Mouse (Mus musculus) midbrain, embryonic 10.5 days (tissue): ENCODE data around the gene Rad23a. TPM values are rescaled to one million over a fixed set of nuclear protein-coding genes. Genes with fewer than 3 reads are reported as not detected.

Experiments
- DNase-seq: peaks from one replicate; pipeline ENCODE4 v3.0.0-alpha.2; 2017; ENCODE audit warnings: low spot score
- H3K27ac ChIP-seq: fragments of 300-500 bp; sonication (generic); replicated peaks from 2 replicates; pipeline ENCODE4 v1.5.1; 2016; ENCODE audit warnings: mild to moderate bottlenecking
- H3K27me3 ChIP-seq: fragments of 300-500 bp; sonication (generic); 2 replicates; pipeline ENCODE4 v1.6.1; 2016; ENCODE audit warnings: low read depth, mild to moderate bottlenecking; ENCODE audit not compliant: poor library complexity, severe bottlenecking
- H3K36me3 ChIP-seq: fragments of 300-500 bp; sonication (generic); 2 replicates; pipeline ENCODE4 v1.6.1; 2016; ENCODE audit warnings: mild to moderate bottlenecking, moderate library complexity
- H3K4me1 ChIP-seq: fragments of 300-500 bp; sonication (generic); 2 replicates; pipeline ENCODE4 v1.6.1; 2016
- H3K4me3 ChIP-seq: fragments of 300-500 bp; sonication (generic); 2 replicates; pipeline ENCODE4 v1.5.1; 2016; ENCODE audit warnings: mild to moderate bottlenecking, moderate library complexity
- H3K9me3 ChIP-seq: fragments of 300-500 bp; sonication (generic); replicated peaks from 2 replicates; pipeline ENCODE4 v1.6.1; 2016; ENCODE audit warnings: mild to moderate bottlenecking
- WGBS: fragments of 180-500 bp; shearing (Covaris S2); methylation state at CpG from one replicate; pipeline ENCODE4 v1.1.7; 2016; 5-methylcytosine and 5-hydroxymethylcytosine counted together
- polyA plus RNA-seq: library from polyadenylated mRNA; unstranded; fragments of >200 nt; fragmentation: Nextera tagmentation; extraction: Ambion mirVana; gene quantifications from 2 replicates; pipeline ENCODE4 v1.2.1, GENCODE M21; 2016

The Rad23a gene
- polyA plus RNA-seq, 1 experiment from 2014 or later = 124 TPM

DNA sequence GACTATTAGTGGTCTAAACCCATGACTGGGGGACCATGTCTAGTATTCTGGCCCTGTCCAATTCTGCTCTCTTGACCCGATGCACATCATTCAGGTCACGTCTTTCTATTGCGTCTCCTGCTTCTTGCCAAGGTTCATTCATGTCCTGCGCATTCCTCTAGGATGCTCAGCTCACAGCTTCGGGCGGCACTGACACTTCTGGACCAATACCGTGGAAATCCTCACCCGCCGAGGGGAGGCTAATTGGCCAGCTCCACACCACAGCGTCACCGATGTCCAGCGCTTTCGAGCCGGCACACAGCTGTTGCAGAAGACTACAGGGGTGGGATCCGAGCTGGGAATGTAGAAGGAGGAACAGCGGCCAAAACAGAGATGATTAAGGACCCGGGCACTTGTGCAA lies 24.3 kb downstream of the Rad23a start:
- Histone ChIP-seq H3K27me3 (peaks cover 61% of the 10 kb centered on the region), H3K36me3 (no peaks in the 10 kb centered on the region), H3K4me1 (peaks cover 35% of the 10 kb centered on the region), H3K4me3 (no peak overlapping the region), H3K27ac (no peak overlapping the region), H3K9me3 (no peaks in the 10 kb centered on the region)
- WGBS = 74% methylated on average over 17 of the region's 17 CpGs
- no peak for DNase-seq

DNA sequence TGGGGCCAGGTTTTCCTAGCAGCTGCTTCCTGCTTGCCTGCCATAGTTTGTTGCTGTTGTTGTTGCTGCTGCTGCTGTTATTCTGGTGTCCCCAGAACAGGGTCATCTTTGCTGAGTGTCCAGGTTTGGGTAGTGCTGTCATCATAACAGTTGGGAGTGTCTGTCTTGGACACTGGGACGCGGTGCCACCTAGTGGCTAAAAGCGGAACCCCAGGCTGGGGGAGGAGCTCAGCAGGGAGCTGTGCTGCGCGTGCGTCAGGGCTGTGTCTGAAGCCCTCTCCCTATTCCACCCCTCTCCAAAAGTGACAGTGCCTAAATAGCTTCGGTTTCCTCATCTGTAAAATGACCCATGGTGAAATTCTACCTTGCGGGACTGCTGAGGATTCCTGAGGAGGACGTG lies 24.9 kb downstream of the Rad23a start:
- H3K36me3 ChIP-seq = no peaks in the 10 kb centered on the region
- no peaks in the 10 kb centered on the region for H3K9me3 ChIP-seq
- 9% methylated on average over 9 of the region's 9 CpGs for whole genome bisulfite sequencing
- H3K4me3 ChIP-seq = no peak overlapping the region
- H3K4me1 ChIP-seq = peaks cover 41% of the 10 kb centered on the region
- peak; percentile 92 for DNase-seq
- peaks cover 66% of the 10 kb centered on the region for H3K27me3 ChIP-seq
- no peak overlapping the region for H3K27ac ChIP-seq

DNA sequence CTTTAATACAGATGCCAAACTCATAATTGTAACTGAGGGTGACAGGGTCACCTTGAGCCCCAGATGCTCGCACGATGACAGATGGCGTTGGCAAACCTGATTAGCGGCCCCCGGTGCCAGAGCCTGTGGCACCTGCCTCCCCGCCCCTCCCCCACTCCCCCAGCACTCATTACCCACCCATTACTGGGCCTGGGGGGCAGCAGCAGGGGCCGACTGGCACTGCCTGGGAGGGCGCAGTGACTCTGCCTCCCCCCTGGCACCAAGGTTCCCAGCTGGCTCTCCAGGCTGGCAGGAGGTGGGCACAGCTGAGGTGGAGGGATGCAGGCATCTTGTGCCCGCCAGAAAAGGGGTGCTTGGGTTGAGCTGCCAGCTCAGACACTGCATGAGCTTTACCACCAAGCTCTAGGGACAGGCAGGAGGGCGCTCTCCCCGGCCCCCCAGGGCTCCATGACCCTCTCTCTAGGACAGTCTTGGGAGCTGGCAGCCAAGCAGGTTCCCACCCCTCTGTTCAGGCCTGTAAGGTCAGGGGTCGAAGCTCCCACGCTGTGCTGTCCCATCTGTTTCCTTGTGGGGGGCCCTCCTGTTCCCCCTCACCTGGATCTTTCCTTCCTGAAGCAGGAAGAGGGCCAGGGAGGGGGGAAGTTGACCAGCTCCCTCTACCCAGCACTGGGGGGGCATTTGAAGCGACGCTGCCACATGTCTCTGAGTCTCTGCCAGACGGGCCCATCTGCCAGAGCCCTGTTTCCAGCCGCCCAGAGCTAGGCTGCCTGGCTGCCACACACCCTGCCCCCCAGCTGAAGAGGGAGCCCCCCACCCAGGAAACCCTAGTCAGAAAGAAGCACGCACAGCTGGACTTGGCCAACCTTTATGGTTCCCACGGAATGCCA lies 25.7 kb downstream of the Rad23a start:
- peaks cover 73% of the 10 kb centered on the region for H3K27me3 ChIP-seq
- peaks cover 42% of the 10 kb centered on the region for H3K4me1 ChIP-seq
- no peaks in the 10 kb centered on the region for H3K9me3 ChIP-seq
- WGBS = 52% methylated on average over 19 of the region's 19 CpGs
- no peak for DNase-seq
- no peaks in the 10 kb centered on the region for H3K36me3 ChIP-seq
- H3K4me3 ChIP-seq = peak overlapping the region; percentile 21; the same call in 1 of the 2 replicates
- H3K27ac ChIP-seq = 0 out of 2 replicates have a peak overlapping the region, but pooled peaks have one; percentile 4

DNA sequence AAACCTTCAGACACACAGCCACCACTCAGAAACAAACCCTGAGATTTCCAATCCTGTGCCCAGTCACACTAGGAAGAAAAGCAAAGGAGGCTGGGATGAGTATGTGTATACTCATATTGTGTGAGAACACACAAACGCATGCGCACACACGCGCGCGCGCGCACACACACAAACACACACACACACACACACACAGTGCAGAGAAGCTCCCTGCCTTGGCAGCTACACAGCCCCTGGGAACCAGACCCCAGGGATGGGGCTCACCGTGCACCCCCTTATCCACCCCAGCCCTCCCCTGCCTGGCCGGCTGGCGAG lies 26.3 kb downstream of the Rad23a start:
- H3K27ac ChIP-seq = 0 out of 2 replicates have a peak overlapping the region, but pooled peaks have one; percentile 4
- peaks cover 79% of the 10 kb centered on the region for H3K27me3 ChIP-seq
- H3K4me3 ChIP-seq = no peak overlapping the region
- DNase-seq = no peak
- peaks cover 48% of the 10 kb centered on the region for H3K4me1 ChIP-seq
- H3K9me3 ChIP-seq = no peaks in the 10 kb centered on the region
- WGBS = 88% methylated on average over 11 of the region's 11 CpGs
- H3K36me3 ChIP-seq = no peaks in the 10 kb centered on the region

DNA sequence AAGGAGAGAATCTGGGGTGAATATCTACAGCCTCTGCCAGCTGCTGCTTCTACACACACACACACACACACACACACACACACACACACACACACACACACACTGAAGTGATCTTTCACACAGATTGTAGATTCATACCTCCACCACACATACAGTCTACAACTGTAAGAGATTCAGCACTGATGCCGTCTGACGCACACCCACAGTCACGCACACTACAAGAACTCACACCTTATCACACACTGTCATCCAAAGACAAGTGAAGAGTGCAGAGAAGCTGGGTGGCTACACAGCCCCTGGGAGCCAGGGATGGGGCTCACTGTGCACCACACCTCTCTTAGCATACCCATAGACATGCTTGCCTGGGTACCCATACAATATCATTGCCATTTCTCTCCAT lies 26.6 kb downstream of the Rad23a start:
- 92% methylated on average over 3 of the region's 3 CpGs for WGBS
- Histone ChIP-seq H3K36me3 (no peaks in the 10 kb centered on the region), H3K4me1 (peaks cover 48% of the 10 kb centered on the region)

DNA sequence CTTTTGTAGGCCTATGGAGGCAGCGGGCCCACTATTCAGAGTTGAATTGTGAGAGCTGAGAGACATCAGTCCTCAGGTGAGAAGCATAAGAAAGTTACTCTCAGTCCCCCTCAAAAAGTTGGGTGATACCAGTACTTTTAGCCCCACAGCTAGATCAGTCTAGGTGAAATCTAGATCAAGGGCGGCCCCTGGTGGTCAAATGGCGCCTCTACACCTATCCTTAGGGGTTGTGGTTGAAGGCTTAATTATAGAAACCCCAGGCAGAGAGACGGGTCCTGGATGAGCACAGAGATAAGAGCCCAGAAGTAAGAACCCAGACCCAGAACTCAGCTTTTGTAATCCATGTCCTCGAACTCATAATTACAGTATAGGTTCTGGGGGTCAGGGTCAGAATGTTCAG lies 27.4 kb downstream of the Rad23a start:
- Histone ChIP-seq H3K27me3 (peaks cover 90% of the 10 kb centered on the region), H3K36me3 (no peaks in the 10 kb centered on the region), H3K27ac (no peak overlapping the region), H3K9me3 (no peaks in the 10 kb centered on the region), H3K4me3 (no peak overlapping the region), H3K4me1 (peaks cover 48% of the 10 kb centered on the region)
- 2% methylated on average over 5 of the region's 5 CpGs for WGBS
- peak; percentile 85 for DNase-seq

More for the DNA sequence above, 26.6 kb downstream of the Rad23a start:
- H3K4me3 ChIP-seq = no peak overlapping the region
- H3K27ac ChIP-seq = no peak overlapping the region
- no peaks in the 10 kb centered on the region for H3K9me3 ChIP-seq
- no peak for DNase-seq
- H3K27me3 ChIP-seq = peaks cover 82% of the 10 kb centered on the region

DNA sequence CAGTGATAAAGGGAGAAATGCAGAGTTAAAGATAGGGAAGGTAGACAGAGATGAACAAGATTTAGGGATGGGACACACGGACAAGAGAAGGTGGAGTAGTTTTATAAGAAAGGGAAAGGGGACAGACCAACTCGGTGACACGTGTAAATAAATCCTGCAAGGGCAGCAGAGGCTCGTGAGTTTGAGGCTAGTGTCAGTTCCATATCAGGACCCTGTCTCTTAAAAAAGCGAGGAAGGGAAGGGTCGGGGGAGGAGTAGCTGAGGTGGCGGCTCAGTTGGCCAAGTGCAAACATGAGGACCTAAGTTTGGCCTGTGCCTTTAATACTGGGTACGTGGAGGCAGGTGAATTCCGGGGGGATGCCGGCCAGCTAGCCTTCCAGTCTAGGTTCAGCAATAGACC lies 29.2 kb downstream of the Rad23a start:
- H3K4me3 ChIP-seq = peak overlapping the region; percentile 45
- DNase-seq = no peak
- H3K36me3 ChIP-seq = no peaks in the 10 kb centered on the region
- peaks cover under 1% of the 10 kb centered on the region; the same call in 1 of the 2 replicates for H3K9me3 ChIP-seq
- peaks cover 48% of the 10 kb centered on the region for H3K4me1 ChIP-seq
- H3K27me3 ChIP-seq = peaks cover 99% of the 10 kb centered on the region
- H3K27ac ChIP-seq = peak overlapping the region; percentile 76
- WGBS = 15% methylated on average over 10 of the region's 10 CpGs

DNA sequence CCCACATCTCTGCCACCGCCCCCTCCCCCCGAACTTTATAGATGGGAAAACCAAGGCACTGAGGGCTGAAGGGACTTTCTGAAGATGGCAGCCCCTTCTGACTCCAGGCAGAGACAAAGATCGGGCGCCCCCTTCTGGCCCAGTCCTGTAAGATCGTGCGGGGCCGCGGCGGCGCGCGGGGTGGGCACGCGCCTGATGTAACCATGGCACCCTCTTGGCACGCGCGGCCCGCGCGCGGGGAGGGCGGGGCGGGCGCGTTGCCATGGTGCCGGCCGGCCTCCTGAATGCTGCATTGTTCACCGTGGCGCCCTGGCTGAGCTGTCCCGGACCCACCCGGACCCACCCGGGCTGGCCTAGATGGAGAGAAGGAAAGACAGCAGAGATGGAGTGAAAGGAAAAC lies 29.6 kb downstream of the Rad23a start:
- H3K4me1 ChIP-seq = peaks cover 48% of the 10 kb centered on the region
- peaks cover 4% of the 10 kb centered on the region; the same call in 1 of the 2 replicates for H3K9me3 ChIP-seq
- H3K36me3 ChIP-seq = no peaks in the 10 kb centered on the region
- DNase-seq = peak; percentile 95
- peaks cover 99% of the 10 kb centered on the region for H3K27me3 ChIP-seq
- H3K4me3 ChIP-seq = peak overlapping the region; percentile 45
- 1% methylated on average over 32 of the region's 32 CpGs for WGBS
- H3K27ac ChIP-seq = peak overlapping the region; percentile 76

DNA sequence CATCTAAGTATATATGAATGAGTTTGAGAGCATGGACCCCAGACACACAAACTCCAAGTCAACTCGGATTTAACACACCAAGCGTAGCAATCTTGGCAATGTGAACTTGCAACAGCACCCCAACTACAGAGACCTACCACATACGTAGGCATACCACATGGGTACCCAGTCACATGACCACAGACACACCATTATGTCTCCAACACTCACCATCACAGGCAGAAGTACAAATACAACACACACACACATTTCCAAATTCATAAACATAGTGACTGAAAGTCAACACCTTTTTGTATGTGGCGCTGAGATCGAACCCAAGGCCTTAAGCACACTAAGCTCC lies 30.6 kb downstream of the Rad23a start:
- WGBS = 74% methylated on average over 5 of the region's 5 CpGs
- H3K27ac ChIP-seq = no peak overlapping the region

DNA sequence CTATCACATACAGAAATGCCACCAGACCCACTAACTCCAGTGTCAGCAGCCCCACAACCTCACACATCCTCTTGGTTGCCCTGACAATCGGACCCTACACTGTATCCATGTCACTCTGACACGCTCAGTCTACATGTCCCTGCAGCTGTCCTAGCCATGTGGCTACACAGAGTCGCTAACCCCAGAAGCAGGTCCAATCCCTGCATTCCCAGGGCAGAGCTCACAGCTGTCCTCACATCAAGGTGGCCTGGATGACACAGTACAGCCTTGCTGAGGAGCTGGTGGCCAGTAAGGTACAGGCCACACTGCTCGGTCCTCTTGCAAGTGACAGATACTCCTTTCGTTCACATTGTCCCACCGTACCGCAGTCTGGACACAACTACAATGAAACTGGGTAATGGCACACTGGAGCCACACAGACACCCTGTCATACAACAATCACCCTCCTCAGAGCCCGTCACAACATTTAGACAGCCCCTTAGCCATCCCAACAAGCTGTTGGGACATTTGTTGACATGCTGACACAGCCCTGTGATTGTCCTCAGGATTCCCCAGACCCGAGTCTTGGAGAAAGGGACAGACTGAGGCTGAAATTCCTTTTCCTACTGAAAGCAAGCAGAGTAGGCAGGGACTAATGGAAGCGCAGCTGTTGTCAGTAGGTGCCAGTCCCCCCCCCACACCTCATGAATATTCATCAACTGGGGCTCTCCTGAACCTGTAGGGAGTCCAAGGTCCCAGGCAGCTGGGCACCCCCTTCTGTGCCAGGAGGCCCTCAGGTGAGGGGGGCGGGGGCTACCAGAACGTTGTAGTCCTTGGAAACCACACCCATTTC lies 31.1 kb downstream of the Rad23a start:
- Histone ChIP-seq H3K9me3 (peaks cover 5% of the 10 kb centered on the region; the same call in 1 of the 2 replicates), H3K27ac (no peak overlapping the region), H3K4me1 (peaks cover 32% of the 10 kb centered on the region), H3K4me3 (no peak overlapping the region), H3K36me3 (no peaks in the 10 kb centered on the region), H3K27me3 (peaks cover 99% of the 10 kb centered on the region)
- WGBS = 60% methylated on average over 12 of the region's 12 CpGs
- no peak for DNase-seq

More for the DNA sequence above, 30.6 kb downstream of the Rad23a start:
- H3K9me3 ChIP-seq = peaks cover 5% of the 10 kb centered on the region; the same call in 1 of the 2 replicates
- H3K36me3 ChIP-seq = no peaks in the 10 kb centered on the region
- H3K4me3 ChIP-seq = no peak overlapping the region
- no peak for DNase-seq
- peaks cover 99% of the 10 kb centered on the region for H3K27me3 ChIP-seq
- peaks cover 38% of the 10 kb centered on the region for H3K4me1 ChIP-seq

DNA sequence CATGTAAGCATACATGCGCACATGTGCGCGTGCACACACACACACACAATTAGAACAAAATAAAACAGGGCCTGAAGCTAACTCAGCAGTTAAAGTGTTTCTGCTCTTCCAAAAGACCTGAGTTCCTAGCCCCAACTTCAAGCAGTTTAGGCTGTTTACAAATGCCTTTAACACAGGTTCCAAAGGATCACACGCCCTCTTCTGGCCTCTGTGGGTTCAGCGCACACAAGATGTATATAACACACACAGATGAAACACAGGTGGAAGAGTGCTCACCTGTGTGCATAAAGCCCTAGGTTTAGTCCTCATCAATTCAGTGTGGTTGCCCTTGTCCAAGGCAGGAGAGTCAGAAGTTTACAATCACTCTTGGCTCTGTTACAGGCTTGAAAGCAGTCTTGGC lies 34.4 kb downstream of the Rad23a start:
- Histone ChIP-seq H3K9me3 (peaks cover 5% of the 10 kb centered on the region; the same call in 1 of the 2 replicates), H3K4me1 (peaks cover 13% of the 10 kb centered on the region), H3K27me3 (peaks cover 99% of the 10 kb centered on the region), H3K27ac (no peak overlapping the region), H3K4me3 (no peak overlapping the region), H3K36me3 (no peaks in the 10 kb centered on the region)
- 94% methylated on average over 5 of the region's 5 CpGs for WGBS
- no peak for DNase-seq

DNA sequence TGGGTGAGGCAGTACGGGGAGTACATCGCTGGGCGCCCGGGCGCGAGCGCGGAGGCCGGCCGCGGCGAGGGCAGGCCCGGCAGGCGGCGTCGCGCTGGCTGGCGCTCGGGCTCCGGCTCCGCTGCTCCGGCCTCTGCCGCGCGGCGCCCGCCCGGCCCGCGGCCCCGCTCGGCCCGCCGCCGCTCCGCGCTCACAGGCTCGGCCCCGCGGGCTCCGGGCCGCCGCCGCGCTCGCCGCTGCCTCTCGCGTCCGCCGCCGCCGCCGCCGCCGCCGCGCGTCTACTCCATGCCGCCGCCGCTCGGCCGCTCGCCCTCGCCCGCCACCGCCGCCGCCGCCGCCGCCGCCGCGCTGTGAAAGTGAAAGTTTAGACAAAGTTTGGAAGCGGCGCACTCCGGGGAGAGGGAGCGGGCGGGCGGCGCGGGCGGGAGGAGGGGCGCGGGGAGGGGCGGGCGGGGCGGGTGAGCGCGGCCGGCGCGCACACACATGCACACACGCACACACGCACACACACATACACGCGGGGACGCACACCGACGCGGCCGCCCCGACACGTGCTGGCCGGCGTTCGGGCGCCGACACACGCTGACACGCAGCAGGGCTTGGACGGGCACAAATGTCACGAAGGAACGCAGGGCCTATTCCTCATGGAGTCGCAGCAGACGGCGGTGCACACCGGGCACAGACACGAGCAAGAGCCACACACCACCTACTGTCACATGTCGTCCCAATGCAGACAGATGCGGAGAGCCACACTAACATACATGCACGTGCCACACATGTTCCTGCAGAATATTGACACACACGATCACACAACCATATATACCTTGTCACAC lies 40.2 kb downstream of the Rad23a start, which contains the start of gene Nfix:
Gene Nfix (minus strand): TSS at position 346 of the 833 bp plus-strand sequence.
- Histone ChIP-seq H3K4me1 (peaks cover 16% of the 10 kb centered on the region), H3K27me3 (peaks cover 98% of the 10 kb centered on the region), H3K9me3 (no peaks in the 10 kb centered on the region), H3K27ac (peak within 1 kb of the TSS; percentile 59; the same call in 1 of the 2 replicates), H3K36me3 (no peaks in the 10 kb centered on the region), H3K4me3 (peak within 1 kb of the TSS; percentile 60)
- peak; percentile 48 for DNase-seq
- 16% methylated on average over 116 of the region's 125 CpGs for WGBS
